Mouse (Mus musculus): ENCODE measurements around the gene Scp2d1. TPM values are rescaled to one million over a fixed set of nuclear protein-coding genes. Genes with fewer than 3 reads are reported as not detected.

Scp2d1 gene
- polyA plus RNA-seq (2014; fragmentation: Illumina TruSeq; extraction: RNeasy Lipid Tissue Mini Kit (QIAGEN cat#74804); ENCODE audit: low read depth, low replicate concordance): not detected

DNA sequence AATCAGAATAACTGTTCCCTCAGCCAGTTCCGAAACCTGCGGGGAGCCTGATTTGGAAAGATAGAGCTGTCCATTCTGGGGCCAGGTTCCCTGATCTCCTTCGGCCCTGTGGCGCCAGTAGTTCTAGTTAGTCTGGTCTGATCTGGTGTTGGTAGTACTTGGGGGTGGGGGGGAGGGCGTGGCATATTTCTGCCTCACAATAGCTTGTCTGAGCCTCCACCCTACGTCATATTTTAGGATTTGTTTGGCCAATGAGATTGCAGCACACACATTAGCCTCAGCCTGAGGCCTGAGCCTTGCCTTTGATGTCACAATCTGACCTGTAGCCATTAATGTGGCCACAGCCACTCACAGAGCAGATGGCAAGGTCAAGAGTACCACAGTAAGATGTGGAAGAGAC is at the start of gene Scp2d1:
Gene Scp2d1, plus strand, starts transcription at position 301 of the 400 bp plus-strand sequence.

Other genes starting within 250 kb of the Scp2d1 start
- gene Smim26, start 229.6 kb upstream of the Scp2d1 start, polyA plus RNA-seq (2014; fragmentation: Illumina TruSeq; extraction: RNeasy Lipid Tissue Mini Kit (QIAGEN cat#74804); ENCODE audit: low read depth, low replicate concordance): 92.1 TPM
- gene Dtd1, start 223.8 kb upstream of the Scp2d1 start, polyA plus RNA-seq (2014; fragmentation: Illumina TruSeq; extraction: RNeasy Lipid Tissue Mini Kit (QIAGEN cat#74804); ENCODE audit: low read depth, low replicate concordance): 20.7 TPM